Mouse (Mus musculus): ENCODE measurements at regions not wholly inside any gene's neighbourhood (a gene's known extent, or its start where the extent isn't known, plus 50 kb on each side); places are given as distances from the start of the nearest gene placed in this dataset.

GRCm38 (mm10) chr3:149683561-149683960 is 693.2 kb upstream of the Adgrl2 start:
- TF ChIP-seq CTCF (IDR thresholded peaks at IDR 0.05) (no peak), EP300 (IDR thresholded peaks at IDR 0.05) (no peak)
- 70% methylated on average over 4 of the region's 4 CpGs for WGBS
- Histone ChIP-seq H3K36me3 (ENCODE audit: insufficient read depth, low read length) (no peaks in the 10 kb centered on the region), H3K9ac (replicated peaks; ENCODE audit: low read depth) (no peak overlapping the region), H3K4me2 (replicated peaks; ENCODE audit: low read depth, low read length) (no peak overlapping the region), H3K27ac (ENCODE audit: low read length) (no peak overlapping the region), H3K9me3 (ENCODE audit: low read length) (no peaks in the 10 kb centered on the region), H3K4me1 (ENCODE audit: insufficient read depth, low read depth, low read length) (no peaks in the 10 kb centered on the region), H3K27me3 (replicated peaks; ENCODE audit: insufficient read depth, low read length) (no peaks in the 10 kb centered on the region), H3K4me3 (ENCODE audit: low read depth, low read length) (no peak overlapping the region)
- ATAC-seq (no peak), DNase-seq (ENCODE audit: low spot score) (no peak)

DNA sequence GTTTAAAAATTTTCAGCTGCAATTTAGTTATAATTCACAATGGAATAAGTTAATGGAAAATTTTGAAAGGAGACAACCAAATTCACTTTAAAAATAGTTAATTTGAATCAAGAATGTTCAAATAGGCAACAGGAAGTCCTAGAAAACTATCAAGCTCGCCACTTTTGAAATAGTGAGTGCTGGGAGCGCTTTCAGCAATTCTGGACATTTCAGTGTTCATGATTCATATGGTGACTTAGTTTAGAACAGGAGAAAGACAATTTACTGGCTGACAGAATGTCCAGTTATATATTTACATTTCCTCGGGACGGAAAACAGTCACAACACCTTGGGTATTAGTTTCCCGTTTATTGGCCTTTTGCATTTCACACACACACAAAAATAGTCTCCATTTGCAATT is 691.9 kb upstream of the Adgrl2 start:
- no peak overlapping the region for H3K9ac ChIP-seq (replicated peaks; ENCODE audit: low read depth)
- no peak overlapping the region for H3K4me3 ChIP-seq (ENCODE audit: low read depth, low read length)
- no peaks in the 10 kb centered on the region for H3K4me1 ChIP-seq (ENCODE audit: insufficient read depth, low read depth, low read length)
- H3K27me3 ChIP-seq (replicated peaks; ENCODE audit: insufficient read depth, low read length), result no peaks in the 10 kb centered on the region
- DNase-seq (ENCODE audit: low spot score) (no peak), ATAC-seq (no peak)
- no peak overlapping the region for H3K4me2 ChIP-seq (replicated peaks; ENCODE audit: low read depth, low read length)
- no peaks in the 10 kb centered on the region for H3K36me3 ChIP-seq (ENCODE audit: insufficient read depth, low read length)
- H3K27ac ChIP-seq (ENCODE audit: low read length), result no peak overlapping the region
- WGBS, result 52% methylated on average over 5 of the region's 5 CpGs
- TF ChIP-seq CTCF (IDR thresholded peaks at IDR 0.05) (no peak), EP300 (IDR thresholded peaks at IDR 0.05) (no peak)
- no peaks in the 10 kb centered on the region for H3K9me3 ChIP-seq (ENCODE audit: low read length)

DNA sequence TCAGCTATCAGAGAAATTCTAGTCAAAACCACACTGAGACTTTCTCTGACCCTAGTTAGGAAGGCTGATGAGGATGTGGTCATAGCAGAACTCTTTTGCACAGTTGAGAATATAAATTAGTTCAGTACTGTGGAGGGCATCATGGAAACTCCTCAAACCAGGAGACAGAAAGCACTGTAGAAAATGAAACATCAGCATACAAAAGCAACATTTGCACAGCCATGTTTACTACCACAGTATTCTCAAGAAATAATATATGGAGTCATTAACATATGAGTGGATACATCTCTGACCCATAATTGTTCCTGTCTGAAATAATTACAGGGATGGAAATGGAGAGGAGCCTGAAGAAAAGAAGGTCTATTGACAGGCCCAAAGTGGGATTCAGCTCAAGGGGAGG is 683.6 kb upstream of the Adgrl2 start:
- no peaks in the 10 kb centered on the region for H3K36me3 ChIP-seq (ENCODE audit: insufficient read depth, low read length)
- H3K4me2 ChIP-seq (replicated peaks; ENCODE audit: low read depth, low read length), result no peak overlapping the region
- TF ChIP-seq EP300 (IDR thresholded peaks at IDR 0.05) (no peak), CTCF (IDR thresholded peaks at IDR 0.05) (no peak)
- H3K27ac ChIP-seq (ENCODE audit: low read length), result no peak overlapping the region
- no peak for DNase-seq (ENCODE audit: low spot score)
- H3K4me3 ChIP-seq (ENCODE audit: low read depth, low read length), result no peak overlapping the region
- no peaks in the 10 kb centered on the region for H3K4me1 ChIP-seq (ENCODE audit: insufficient read depth, low read depth, low read length)
- ATAC-seq, result no peak
- H3K27me3 ChIP-seq (replicated peaks; ENCODE audit: insufficient read depth, low read length), result no peaks in the 10 kb centered on the region
- no peaks in the 10 kb centered on the region for H3K9me3 ChIP-seq (ENCODE audit: low read length)
- no peak overlapping the region for H3K9ac ChIP-seq (replicated peaks; ENCODE audit: low read depth)

- no peak for DNase-seq (ENCODE audit: low spot score)
- Histone ChIP-seq H3K27ac (ENCODE audit: low read length) (no peak overlapping the region), H3K9ac (replicated peaks; ENCODE audit: low read depth) (no peak overlapping the region), H3K27me3 (replicated peaks; ENCODE audit: insufficient read depth, low read length) (no peaks in the 10 kb centered on the region), H3K4me3 (ENCODE audit: low read depth, low read length) (no peak overlapping the region), H3K9me3 (ENCODE audit: low read length) (no peaks in the 10 kb centered on the region), H3K36me3 (ENCODE audit: insufficient read depth, low read length) (no peaks in the 10 kb centered on the region), H3K4me2 (replicated peaks; ENCODE audit: low read depth, low read length) (no peak overlapping the region), H3K4me1 (ENCODE audit: insufficient read depth, low read depth, low read length) (no peaks in the 10 kb centered on the region)
- TF ChIP-seq EP300 (IDR thresholded peaks at IDR 0.05) (no peak), CTCF (IDR thresholded peaks at IDR 0.05) (no peak)
- WGBS, result 86% methylated on average over 3 of the region's 3 CpGs
- no peak for ATAC-seq
Measured at GRCm38 (mm10) chr3:149664624-149665023, 674.3 kb upstream of the Adgrl2 start.

- TF ChIP-seq CTCF (IDR thresholded peaks at IDR 0.05) (no peak), EP300 (IDR thresholded peaks at IDR 0.05) (no peak)
- DNase-seq (ENCODE audit: low spot score), result no peak
- Histone ChIP-seq H3K9ac (replicated peaks; ENCODE audit: low read depth) (no peak overlapping the region), H3K27ac (ENCODE audit: low read length) (no peak overlapping the region), H3K4me1 (ENCODE audit: insufficient read depth, low read depth, low read length) (no peaks in the 10 kb centered on the region), H3K36me3 (ENCODE audit: insufficient read depth, low read length) (no peaks in the 10 kb centered on the region), H3K4me2 (replicated peaks; ENCODE audit: low read depth, low read length) (no peak overlapping the region), H3K27me3 (replicated peaks; ENCODE audit: insufficient read depth, low read length) (no peaks in the 10 kb centered on the region), H3K9me3 (ENCODE audit: low read length) (no peaks in the 10 kb centered on the region), H3K4me3 (ENCODE audit: low read depth, low read length) (no peak overlapping the region)
- WGBS, result 76% methylated on average over 2 of the region's 2 CpGs
- no peak for ATAC-seq
Measured at GRCm38 (mm10) chr3:149638324-149638723, 648.0 kb upstream of the Adgrl2 start.

DNA sequence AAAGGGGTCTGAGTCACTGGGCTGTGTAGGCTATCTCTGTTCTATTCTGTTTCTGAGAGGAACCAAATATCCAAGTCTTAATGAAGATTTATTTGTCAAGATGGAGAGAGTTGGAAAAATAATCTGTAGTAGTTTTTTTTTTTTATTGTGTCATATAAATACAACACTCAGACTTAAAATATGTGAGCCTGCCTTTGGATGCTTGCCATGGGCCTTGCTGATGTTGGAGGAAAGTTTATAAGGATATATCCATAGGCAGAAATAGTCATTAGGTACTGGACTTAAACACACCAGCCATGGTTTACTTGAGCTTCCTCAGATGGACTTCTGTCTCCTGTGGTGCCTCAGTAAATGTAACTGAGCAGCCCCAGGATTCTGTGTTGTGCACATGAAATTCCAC is 635.8 kb upstream of the Adgrl2 start:
- Histone ChIP-seq H3K9me3 (ENCODE audit: low read length) (no peaks in the 10 kb centered on the region), H3K4me1 (ENCODE audit: insufficient read depth, low read depth, low read length) (no peaks in the 10 kb centered on the region), H3K4me2 (replicated peaks; ENCODE audit: low read depth, low read length) (no peak overlapping the region), H3K27ac (ENCODE audit: low read length) (no peak overlapping the region), H3K36me3 (ENCODE audit: insufficient read depth, low read length) (no peaks in the 10 kb centered on the region), H3K4me3 (ENCODE audit: low read depth, low read length) (no peak overlapping the region), H3K9ac (replicated peaks; ENCODE audit: low read depth) (no peak overlapping the region), H3K27me3 (replicated peaks; ENCODE audit: insufficient read depth, low read length) (no peaks in the 10 kb centered on the region)
- ATAC-seq (no peak), DNase-seq (ENCODE audit: low spot score) (no peak)
- no peak for TF ChIP-seq CTCF (IDR thresholded peaks at IDR 0.05)
- no peak for TF ChIP-seq EP300 (IDR thresholded peaks at IDR 0.05)

DNA sequence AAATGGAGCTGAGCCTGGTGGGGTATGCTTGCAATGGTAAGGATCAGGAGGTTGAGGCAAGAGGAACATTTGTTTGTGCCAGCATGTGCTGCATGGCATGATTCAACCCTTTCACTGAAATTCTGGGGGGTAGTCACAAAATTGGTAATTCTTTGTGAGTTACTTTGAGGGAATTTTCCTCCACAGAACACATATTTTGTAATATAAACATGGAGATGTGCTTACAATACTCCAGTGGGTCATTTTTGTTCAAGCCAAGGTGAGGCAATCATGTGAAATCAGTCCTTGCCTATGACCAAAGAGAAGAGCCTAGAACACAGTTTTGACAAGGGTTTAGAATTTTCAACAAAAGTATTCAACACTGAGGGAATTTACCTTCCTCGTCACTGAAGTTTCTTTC is 635.1 kb upstream of the Adgrl2 start:
- 93% methylated on average over 1 of the region's 1 CpGs for WGBS
- no peak for TF ChIP-seq EP300 (IDR thresholded peaks at IDR 0.05)
- TF ChIP-seq CTCF (IDR thresholded peaks at IDR 0.05), result no peak
- no peaks in the 10 kb centered on the region for H3K9me3 ChIP-seq (ENCODE audit: low read length)
- no peak overlapping the region for H3K4me2 ChIP-seq (replicated peaks; ENCODE audit: low read depth, low read length)
- H3K27me3 ChIP-seq (replicated peaks; ENCODE audit: insufficient read depth, low read length), result no peaks in the 10 kb centered on the region
- no peak overlapping the region for H3K27ac ChIP-seq (ENCODE audit: low read length)
- H3K36me3 ChIP-seq (ENCODE audit: insufficient read depth, low read length), result no peaks in the 10 kb centered on the region
- no peak for DNase-seq (ENCODE audit: low spot score)
- no peaks in the 10 kb centered on the region for H3K4me1 ChIP-seq (ENCODE audit: insufficient read depth, low read depth, low read length)
- no peak overlapping the region for H3K4me3 ChIP-seq (ENCODE audit: low read depth, low read length)
- no peak overlapping the region for H3K9ac ChIP-seq (replicated peaks; ENCODE audit: low read depth)
- no peak for ATAC-seq

Measured in lung, postnatal 0 days (tissue).